Mouse (Mus musculus) kidney, postnatal 25 days (tissue): ENCODE data around the gene Vti1a.
A peak's percentile ranks its signal among the peaks of the same experiment; 100 is the strongest.

Experiments
- DNase-seq, 2 experiments: peaks; one replicate each; pipeline ENCODE4 v3.0.0; 2021; ENCODE audit warnings: mixed read lengths in 2 of 2

Gene Vti1a

DNA sequence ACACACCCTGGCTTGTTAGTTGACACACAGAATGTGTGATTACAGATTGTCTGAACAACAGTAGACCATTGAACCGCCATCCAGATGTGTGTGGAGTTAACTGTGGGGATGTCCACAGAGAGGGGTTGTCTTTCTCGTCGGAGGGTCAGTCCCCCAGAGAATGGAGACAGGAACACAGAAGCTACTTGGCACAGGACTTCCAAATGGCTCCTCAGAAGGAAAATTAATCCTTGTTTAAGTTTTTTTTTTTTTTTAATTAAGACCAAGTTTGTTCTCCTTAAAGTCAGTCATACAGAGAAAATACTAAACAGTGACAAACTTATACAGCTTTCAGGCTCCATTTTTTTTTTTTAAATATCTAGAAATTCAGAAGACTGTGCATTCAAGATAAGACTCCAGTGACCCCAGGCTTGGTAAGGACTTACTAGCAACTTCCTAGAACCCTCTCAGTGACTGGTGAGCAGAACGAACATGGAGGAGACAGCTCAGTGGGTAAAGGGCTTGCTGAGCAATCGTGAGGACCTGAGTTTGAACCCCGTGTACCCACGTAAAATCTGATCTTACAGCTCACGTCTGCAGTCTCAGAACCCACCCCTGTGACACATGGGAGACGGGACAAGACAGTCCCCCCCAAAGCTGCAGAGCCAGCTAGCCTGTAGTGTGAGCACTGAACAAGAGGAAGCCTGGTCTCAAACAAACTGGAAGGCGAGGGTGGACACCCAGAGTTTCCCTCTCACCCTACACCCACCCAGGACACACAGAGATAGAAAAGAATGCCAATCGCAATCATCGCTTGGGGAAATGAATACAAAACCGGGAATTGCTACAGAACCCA is 248.2 kb downstream of the Vti1a start:
- DNase-seq, result no peak

GRCm38 (mm10) chr19:55565111-55565510 is 249.0 kb downstream of the Vti1a start:
- no peak for DNase-seq

DNA sequence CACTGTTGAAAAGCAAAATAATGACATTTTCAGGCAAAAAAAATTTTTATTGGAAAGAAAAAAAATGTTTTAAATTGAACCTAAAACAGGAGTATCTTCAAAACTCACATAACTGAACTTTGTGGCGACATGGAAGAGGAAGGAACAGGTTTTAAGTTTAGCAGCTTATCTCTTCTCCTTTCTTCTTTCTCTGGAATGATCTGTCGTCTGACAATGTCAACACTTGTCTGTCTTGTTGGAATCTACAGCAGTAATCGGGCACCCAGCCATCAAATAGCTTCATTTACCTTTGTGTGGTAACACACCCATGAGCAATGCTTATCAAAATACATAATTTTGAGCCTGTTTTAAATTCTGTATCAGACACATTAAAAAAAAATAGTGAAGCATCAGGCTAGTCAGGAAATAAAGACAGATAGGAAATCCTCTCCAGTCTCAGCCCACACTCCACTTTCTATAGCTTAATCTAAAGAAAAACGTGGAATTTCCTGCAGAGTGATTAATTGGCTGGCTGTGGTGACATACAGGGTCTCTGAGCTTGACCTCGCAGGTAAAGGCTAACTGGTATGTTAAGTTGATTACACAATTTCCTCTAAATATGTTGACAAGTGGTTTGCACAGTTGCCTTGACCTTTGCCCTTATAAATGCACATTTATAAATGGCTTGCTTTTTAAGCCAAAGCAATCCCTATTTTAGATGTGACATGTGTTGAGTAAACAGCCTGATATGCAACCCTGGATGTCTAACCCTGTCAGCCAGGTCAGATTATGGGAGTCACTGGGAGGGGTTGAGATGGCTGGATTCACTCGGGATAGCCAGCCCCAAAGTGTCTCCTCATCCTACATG is 249.7 kb downstream of the Vti1a start:
- DNase-seq, result no peak

GRCm38 (mm10) chr19:55569114-55569513 is 253.0 kb downstream of the Vti1a start:
- DNase-seq, result no peak

- DNase-seq, result no peak
Observed at GRCm38 (mm10) chr19:55569894-55570293, 253.8 kb downstream of the Vti1a start.

DNA sequence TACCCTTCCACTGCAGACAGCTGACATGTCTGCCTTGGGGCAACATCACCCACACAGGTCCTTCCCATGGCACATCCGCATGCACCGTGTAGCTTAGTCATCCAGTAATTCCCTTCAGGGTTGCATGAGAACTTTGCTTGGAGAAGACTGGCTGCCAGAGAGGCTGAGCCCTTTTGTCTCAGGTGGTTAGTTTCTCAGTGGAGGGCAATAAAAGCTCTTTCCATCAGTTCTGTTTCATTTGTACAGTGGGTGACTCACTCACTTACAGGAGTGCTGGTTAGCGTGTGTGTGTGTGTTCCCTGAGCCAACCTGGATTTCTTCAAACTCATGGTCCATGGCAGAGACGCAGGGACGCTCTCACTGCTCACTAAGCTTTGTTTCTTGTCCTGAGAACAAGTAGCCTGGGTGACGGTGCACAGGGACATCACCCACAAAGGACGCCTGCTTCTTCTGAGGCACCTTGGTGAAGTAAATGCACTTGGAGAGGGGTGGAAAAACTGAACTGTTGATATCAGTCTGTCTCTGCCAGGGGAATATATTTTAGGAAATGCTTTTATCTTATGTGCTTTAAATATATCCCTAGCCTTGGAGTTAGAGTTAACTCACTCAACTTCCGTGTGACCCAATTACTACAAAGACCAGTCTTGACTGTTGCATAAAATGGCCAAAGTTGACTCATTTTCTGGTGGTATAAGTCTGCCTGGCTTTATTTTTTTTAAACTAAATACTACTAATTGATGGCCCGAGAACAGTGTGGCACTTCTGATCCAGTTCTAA is 254.6 kb downstream of the Vti1a start:
- DNase-seq, result no peak

- DNase-seq, result no peak
Observed at GRCm38 (mm10) chr19:55571486-55571885, 255.4 kb downstream of the Vti1a start.

DNA sequence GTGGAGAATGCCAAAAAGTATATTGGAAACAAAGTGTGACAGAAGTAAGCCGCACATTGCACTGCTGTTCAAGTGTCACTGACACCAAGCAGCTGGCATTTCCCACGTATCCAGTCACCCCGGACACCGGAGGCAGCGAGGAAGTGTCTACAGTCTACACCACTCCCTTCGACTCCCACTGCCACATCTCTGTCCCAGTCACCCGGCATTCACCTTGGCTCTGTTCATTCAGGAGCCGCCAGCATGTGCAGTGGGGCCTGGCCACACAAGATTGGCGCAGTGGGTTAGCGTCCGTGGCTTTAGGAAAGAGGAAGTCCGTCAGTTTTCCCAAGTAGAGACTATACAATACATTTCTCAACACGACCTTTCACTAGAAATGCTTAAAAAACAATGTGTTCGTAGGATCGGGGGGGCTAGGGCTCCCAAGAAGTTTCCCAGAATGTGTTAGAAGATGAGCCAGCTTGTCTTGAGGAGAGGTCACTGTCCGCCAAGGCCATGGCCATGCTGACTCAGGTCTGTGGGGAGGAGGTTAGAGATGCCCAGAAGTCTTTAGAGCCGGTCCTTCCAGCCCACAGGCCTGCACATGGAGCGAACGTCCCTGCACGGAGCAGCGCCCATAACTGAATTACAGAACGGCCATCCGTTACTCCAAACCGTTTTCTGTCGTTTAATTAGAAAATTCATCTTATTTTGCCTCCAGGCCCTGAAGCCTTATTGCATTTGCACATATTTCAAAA is 261.4 kb downstream of the Vti1a start:
- no peak for DNase-seq

DNA sequence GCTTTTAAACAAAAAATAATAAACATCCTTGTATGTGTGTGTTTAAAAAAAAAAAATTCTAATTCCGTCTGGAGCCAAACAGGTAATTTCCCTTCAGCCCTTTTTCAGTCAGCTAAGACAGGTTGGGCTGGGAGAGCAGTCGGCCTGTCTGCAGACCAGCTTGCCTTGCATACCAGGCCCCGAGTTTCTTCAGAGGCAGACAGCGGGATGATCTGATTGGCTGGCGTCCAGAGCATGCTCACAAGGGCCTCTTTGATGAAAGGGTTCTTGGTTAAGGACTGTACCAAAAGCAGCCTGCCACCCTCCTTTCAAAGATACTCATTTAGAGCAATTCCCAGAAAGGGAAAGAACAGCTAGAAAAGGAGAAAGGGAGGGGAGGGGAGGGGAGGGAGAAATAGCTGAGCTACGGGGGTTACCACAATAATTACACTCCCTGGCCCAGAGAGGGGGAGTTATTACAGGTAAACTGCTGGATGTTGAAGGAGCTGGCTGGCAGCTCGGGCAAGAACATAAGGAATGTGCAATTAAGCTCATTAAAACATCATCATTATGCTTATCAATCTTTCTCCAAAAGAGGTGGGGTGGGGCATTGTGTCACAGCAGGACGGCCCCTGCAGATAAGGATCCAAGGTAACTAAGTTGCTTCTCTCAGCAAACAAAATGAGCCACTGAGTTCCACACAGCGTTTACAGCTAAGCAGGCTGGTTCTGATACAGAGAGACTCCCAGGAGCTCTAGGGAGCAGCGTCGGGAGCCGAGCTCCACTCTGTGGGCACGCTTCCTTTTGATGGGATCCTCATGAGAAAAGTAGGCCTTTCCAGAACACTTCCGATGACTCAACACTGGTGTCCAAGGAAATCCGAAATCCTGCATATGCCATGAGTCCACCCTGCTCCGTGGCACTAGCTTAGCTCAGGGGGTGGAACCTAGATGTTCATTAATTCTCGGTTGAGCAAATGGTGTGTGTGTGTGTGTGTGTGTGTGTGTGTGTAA is 262.3 kb downstream of the Vti1a start:
- peak; percentile 57 to 70 for DNase-seq

DNA sequence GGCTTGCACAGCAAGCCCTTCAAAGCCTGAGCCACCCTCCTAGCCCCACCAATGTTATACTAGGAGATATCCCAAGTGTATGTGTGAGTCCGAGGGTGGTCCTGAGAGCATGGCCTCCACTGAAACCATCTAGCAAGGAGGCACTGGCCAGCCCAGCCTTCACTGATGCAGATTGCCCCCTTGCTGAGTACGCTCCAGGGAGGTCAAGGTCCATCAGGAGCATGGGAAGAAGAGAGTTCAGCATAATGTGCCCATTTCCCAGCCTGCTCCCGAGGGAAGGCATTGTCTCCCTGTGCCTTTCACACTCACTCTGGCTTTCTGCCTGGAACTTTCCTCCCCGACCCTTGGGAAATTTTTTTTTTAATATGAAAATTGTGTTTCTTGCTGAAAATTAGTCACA is 263.2 kb downstream of the Vti1a start:
- peak; percentile 25 to 60 for DNase-seq

DNA sequence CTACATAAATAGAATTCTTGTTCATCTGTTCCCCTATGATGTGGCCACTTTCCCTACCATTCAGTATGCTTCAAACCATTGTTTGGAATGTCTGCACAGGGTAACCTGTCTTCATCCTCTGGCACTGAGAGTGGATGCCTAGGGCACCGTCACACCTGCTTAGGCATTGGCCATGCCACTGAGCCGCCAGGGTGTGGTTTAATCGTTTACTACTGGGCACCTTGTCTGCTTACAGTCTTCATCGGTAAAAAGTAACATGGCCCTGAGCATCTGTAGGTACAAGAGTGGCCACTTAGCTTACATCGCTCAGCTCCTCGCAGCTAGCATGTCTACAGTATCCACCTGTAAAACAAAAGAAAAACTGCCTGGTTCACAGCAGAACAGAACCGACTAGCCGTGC is 264.1 kb downstream of the Vti1a start:
- DNase-seq, result peak; percentile 81 to 92

DNA sequence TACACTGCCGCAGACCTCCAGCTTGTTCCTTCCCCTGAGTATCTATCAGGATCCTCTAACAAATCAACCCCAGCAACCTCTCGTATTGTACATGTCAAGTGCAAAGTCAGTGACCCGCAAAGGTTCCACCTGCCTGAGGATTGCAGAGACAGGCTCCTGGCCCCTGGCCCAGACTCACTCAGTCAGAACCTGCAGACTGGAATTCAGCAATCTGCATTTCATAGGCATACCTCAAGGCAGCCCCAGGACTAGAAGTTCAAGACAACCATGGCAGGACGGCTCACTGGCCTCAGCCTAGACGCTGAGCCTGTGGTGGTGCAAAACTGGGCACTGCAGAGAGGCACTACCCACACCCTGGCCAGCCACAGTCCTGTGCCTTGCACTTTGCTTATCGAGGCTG is 264.6 kb downstream of the Vti1a start:
- DNase-seq, result peak; percentile 93 to 96

GRCm38 (mm10) chr19:55582896-55583653 is 267.0 kb downstream of the Vti1a start:
- DNase-seq, result no peak

GRCm38 (mm10) chr19:55585270-55586224 is 269.5 kb downstream of the Vti1a start:
- no peak for DNase-seq

- no peak for DNase-seq
Observed at GRCm38 (mm10) chr19:55587638-55588421, 271.7 kb downstream of the Vti1a start.

GRCm38 (mm10) chr19:55588948-55589896 is 273.1 kb downstream of the Vti1a start:
- DNase-seq, result no peak
